Mouse (Mus musculus): ENCODE data around the gene Fmo5. TPM values are rescaled to one million over a fixed set of nuclear protein-coding genes. Genes with fewer than 3 reads are reported as not detected.

Fmo5 gene
- polyA plus RNA-seq, 1 experiment from 2014 or later: 30.8 TPM

- Histone ChIP-seq H3K4me1 (replicated peaks) (peaks cover 16% of the 10 kb centered on the region; the same call in 1 of the 2 replicates), H3K4me2 (replicated peaks) (no peak overlapping the region), H3K9ac (no peak overlapping the region), H3K36me3 (peaks cover 8% of the 10 kb centered on the region), H3K9me3 (no peaks in the 10 kb centered on the region), H3K27ac (no peak overlapping the region), H3K4me3 (replicated peaks) (no peak overlapping the region), H3K27me3 (replicated peaks) (no peaks in the 10 kb centered on the region)
- 40% methylated on average over 8 of the region's 8 CpGs for WGBS
- ATAC-seq: no peak
These were observed 32.6 kb downstream of the Fmo5 start for GRCm38 (mm10) chr3:97661206-97661605.

GRCm38 (mm10) chr3:97665525-97665924, 36.9 kb downstream of the Fmo5 start:
- no peak overlapping the region for H3K9ac ChIP-seq
- H3K9me3 ChIP-seq: no peaks in the 10 kb centered on the region
- no peak overlapping the region for H3K4me3 ChIP-seq (replicated peaks)
- H3K4me1 ChIP-seq (replicated peaks): no peaks in the 10 kb centered on the region
- H3K27me3 ChIP-seq (replicated peaks): no peaks in the 10 kb centered on the region
- no peak overlapping the region for H3K27ac ChIP-seq
- ATAC-seq: no peak
- 58% methylated on average over 9 of the region's 9 CpGs for WGBS
- no peak overlapping the region for H3K4me2 ChIP-seq (replicated peaks)
- peaks cover 15% of the 10 kb centered on the region for H3K36me3 ChIP-seq

- Histone ChIP-seq H3K9ac (no peak overlapping the region), H3K27me3 (replicated peaks) (no peaks in the 10 kb centered on the region), H3K36me3 (peaks cover 15% of the 10 kb centered on the region), H3K9me3 (no peaks in the 10 kb centered on the region), H3K4me2 (replicated peaks) (no peak overlapping the region), H3K27ac (no peak overlapping the region), H3K4me3 (replicated peaks) (no peak overlapping the region), H3K4me1 (replicated peaks) (no peaks in the 10 kb centered on the region)
- WGBS: 55% methylated on average over 8 of the region's 8 CpGs
- ATAC-seq: no peak
These were observed 37.5 kb downstream of the Fmo5 start for GRCm38 (mm10) chr3:97666154-97666553.

- Histone ChIP-seq H3K27me3 (replicated peaks) (no peaks in the 10 kb centered on the region), H3K4me3 (replicated peaks) (no peak overlapping the region), H3K27ac (no peak overlapping the region), H3K9me3 (no peaks in the 10 kb centered on the region), H3K4me2 (replicated peaks) (no peak overlapping the region), H3K36me3 (peaks cover 14% of the 10 kb centered on the region), H3K9ac (no peak overlapping the region), H3K4me1 (replicated peaks) (no peaks in the 10 kb centered on the region)
- no peak for ATAC-seq
- 64% methylated on average over 14 of the region's 14 CpGs for WGBS
These were observed 38.6 kb downstream of the Fmo5 start for GRCm38 (mm10) chr3:97667093-97667675.

GRCm38 (mm10) chr3:97674644-97675110, 46.1 kb downstream of the Fmo5 start, which contains the start of gene Gm17651:
Gm17651 (minus strand) TSS chr3:97674694.
- 89% methylated on average over 7 of the region's 7 CpGs for WGBS
- no peak within 1 kb of the TSS for H3K4me3 ChIP-seq (replicated peaks)
- no peak for ATAC-seq

GRCm38 (mm10) chr3:97676126-97676525, 47.5 kb downstream of the Fmo5 start:
- Histone ChIP-seq H3K4me2 (replicated peaks) (no peak overlapping the region), H3K9ac (no peak overlapping the region)

More at GRCm38 (mm10) chr3:97674644-97675110, 46.1 kb downstream of the Fmo5 start, which contains the start of gene Gm17651:
- H3K27me3 ChIP-seq (replicated peaks): no peaks in the 10 kb centered on the region
- H3K4me2 ChIP-seq (replicated peaks): no peak within 1 kb of the TSS
- H3K9ac ChIP-seq: no peak within 1 kb of the TSS
- no peaks in the 10 kb centered on the region for H3K4me1 ChIP-seq (replicated peaks)
- no peak within 1 kb of the TSS for H3K27ac ChIP-seq
- no peaks in the 10 kb centered on the region for H3K9me3 ChIP-seq
- H3K36me3 ChIP-seq: 0 out of 2 replicates have a peak, but pooled peaks cover 3% of the 10 kb centered on the region

GRCm38 (mm10) chr3:97678416-97678815, 49.8 kb downstream of the Fmo5 start:
- 95% methylated on average over 3 of the region's 3 CpGs for WGBS
- no peaks in the 10 kb centered on the region for H3K36me3 ChIP-seq
- H3K4me2 ChIP-seq (replicated peaks): no peak overlapping the region
- no peak for ATAC-seq
- no peak overlapping the region for H3K27ac ChIP-seq
- H3K4me1 ChIP-seq (replicated peaks): peaks cover 10% of the 10 kb centered on the region
- no peaks in the 10 kb centered on the region for H3K27me3 ChIP-seq (replicated peaks)
- no peak overlapping the region for H3K4me3 ChIP-seq (replicated peaks)
- H3K9ac ChIP-seq: no peak overlapping the region
- H3K9me3 ChIP-seq: no peaks in the 10 kb centered on the region

More at GRCm38 (mm10) chr3:97676126-97676525, 47.5 kb downstream of the Fmo5 start:
- H3K4me1 ChIP-seq (replicated peaks): 0 out of 2 replicates have a peak, but pooled peaks cover 3% of the 10 kb centered on the region
- no peak overlapping the region for H3K27ac ChIP-seq
- H3K27me3 ChIP-seq (replicated peaks): no peaks in the 10 kb centered on the region
- H3K9me3 ChIP-seq: no peaks in the 10 kb centered on the region
- no peak overlapping the region for H3K4me3 ChIP-seq (replicated peaks)
- ATAC-seq: no peak
- H3K36me3 ChIP-seq: no peaks in the 10 kb centered on the region
- WGBS: 91% methylated on average over 3 of the region's 3 CpGs

GRCm38 (mm10) chr3:97680631-97681320, 52.2 kb downstream of the Fmo5 start:
- Histone ChIP-seq H3K4me1 (replicated peaks) (peaks cover 16% of the 10 kb centered on the region), H3K9ac (peak overlapping the region; percentile 15), H3K36me3 (no peaks in the 10 kb centered on the region), H3K27me3 (replicated peaks) (no peaks in the 10 kb centered on the region), H3K4me2 (replicated peaks) (peak overlapping the region; percentile 75), H3K9me3 (no peaks in the 10 kb centered on the region), H3K27ac (no peak overlapping the region), H3K4me3 (replicated peaks) (peak overlapping the region; percentile 38)
- WGBS: 5% methylated on average over 28 of the region's 28 CpGs
- ATAC-seq: peak; percentile 57

- peak overlapping the region; percentile 18 for H3K9ac ChIP-seq
- 4% methylated on average over 33 of the region's 33 CpGs for WGBS
- H3K4me1 ChIP-seq (replicated peaks): peaks cover 16% of the 10 kb centered on the region
- no peaks in the 10 kb centered on the region for H3K27me3 ChIP-seq (replicated peaks)
- peak overlapping the region; percentile 38 for H3K4me3 ChIP-seq (replicated peaks)
- H3K4me2 ChIP-seq (replicated peaks): peak overlapping the region; percentile 75
- no peaks in the 10 kb centered on the region for H3K9me3 ChIP-seq
- ATAC-seq: peak; percentile 65
- H3K27ac ChIP-seq: no peak overlapping the region
- no peaks in the 10 kb centered on the region for H3K36me3 ChIP-seq
These were observed 52.9 kb downstream of the Fmo5 start for GRCm38 (mm10) chr3:97681321-97682158.

- ATAC-seq: 0 out of 2 replicates have a peak, but pooled peaks have one; percentile 10
- no peak overlapping the region for H3K27ac ChIP-seq
- H3K4me3 ChIP-seq (replicated peaks): peak overlapping the region; percentile 38
- H3K4me2 ChIP-seq (replicated peaks): peak overlapping the region; percentile 75
- no peaks in the 10 kb centered on the region for H3K27me3 ChIP-seq (replicated peaks)
- H3K9ac ChIP-seq: peak overlapping the region; percentile 18; the same call in 1 of the 2 replicates
- 2% methylated on average over 11 of the region's 11 CpGs for WGBS
- H3K36me3 ChIP-seq: no peaks in the 10 kb centered on the region
- H3K9me3 ChIP-seq: no peaks in the 10 kb centered on the region
- peaks cover 16% of the 10 kb centered on the region for H3K4me1 ChIP-seq (replicated peaks)
These were observed 53.5 kb downstream of the Fmo5 start for GRCm38 (mm10) chr3:97682159-97682502.

GRCm38 (mm10) chr3:97682576-97682975, 54.0 kb downstream of the Fmo5 start:
- H3K27ac ChIP-seq: no peak overlapping the region
- no peaks in the 10 kb centered on the region for H3K27me3 ChIP-seq (replicated peaks)
- H3K9me3 ChIP-seq: no peaks in the 10 kb centered on the region
- peaks cover 16% of the 10 kb centered on the region for H3K4me1 ChIP-seq (replicated peaks)
- no peaks in the 10 kb centered on the region for H3K36me3 ChIP-seq
- peak overlapping the region; percentile 38 for H3K4me3 ChIP-seq (replicated peaks)
- ATAC-seq: no peak
- peak overlapping the region; percentile 75 for H3K4me2 ChIP-seq (replicated peaks)
- 28% methylated on average over 5 of the region's 5 CpGs for WGBS
- H3K9ac ChIP-seq: no peak overlapping the region
